Mouse (Mus musculus) splenic B cell, adult 2 months (primary cell): ENCODE measurements at regions not wholly inside any gene's neighbourhood (a gene's known extent, or its start where the extent isn't known, plus 50 kb on each side); places are given as distances from the start of the nearest gene placed in this dataset.
"Not testable (repeated sequence)": the region's sequence is repeated elsewhere in the genome, so short reads cannot be mapped to it uniquely, and the experiment has no call there.

ENCODE experiments used
- DNase-seq: peaks from one replicate; pipeline ENCODE4 v3.0.0-alpha.2; 2011; ENCODE audit warnings: low read depth, low spot score
- H3K27me3 ChIP-seq: 2 replicates; pipeline ENCODE4 v1.6.1; 2012; ENCODE audit warnings: mild to moderate bottlenecking, low read length, moderate library complexity, mixed read lengths; ENCODE audit not compliant: control insufficient read depth, poor library complexity, insufficient read depth, severe bottlenecking
- H3K36me3 ChIP-seq: 2 replicates; pipeline ENCODE4 v1.6.1; 2012; ENCODE audit warnings: mild to moderate bottlenecking, low read length, moderate library complexity, mixed read lengths; ENCODE audit not compliant: control insufficient read depth, poor library complexity, insufficient read depth, severe bottlenecking

GRCm38 (mm10) chr10:86636953-86637376 is 68.3 kb downstream of the Hsp90b1 start:
- H3K36me3 ChIP-seq, H3K27me3 ChIP-seq: not testable (repeated sequence)
- peak; percentile 92 for DNase-seq

DNA sequence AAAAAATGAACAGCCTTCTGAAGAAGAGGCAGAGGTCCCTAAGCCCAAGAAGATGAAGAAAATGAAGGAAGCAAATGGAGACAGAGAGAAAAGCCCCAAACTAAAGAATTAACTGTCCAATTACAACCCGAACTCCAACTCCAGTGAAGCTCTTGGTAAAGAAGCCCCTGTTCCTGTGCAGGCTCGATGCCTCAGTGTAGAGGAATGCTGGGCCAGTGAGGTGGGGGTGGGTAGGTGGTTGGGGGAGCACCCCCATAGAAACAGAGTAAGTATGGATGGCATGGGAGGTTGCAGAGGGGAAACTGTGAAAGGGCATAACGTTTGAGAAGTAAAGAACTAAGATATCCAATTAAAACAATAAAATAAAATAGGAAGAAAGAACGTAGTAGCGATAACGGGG is 68.8 kb downstream of the Hsp90b1 start:
- not testable (repeated sequence) for H3K27me3 ChIP-seq, H3K36me3 ChIP-seq, DNase-seq

DNA sequence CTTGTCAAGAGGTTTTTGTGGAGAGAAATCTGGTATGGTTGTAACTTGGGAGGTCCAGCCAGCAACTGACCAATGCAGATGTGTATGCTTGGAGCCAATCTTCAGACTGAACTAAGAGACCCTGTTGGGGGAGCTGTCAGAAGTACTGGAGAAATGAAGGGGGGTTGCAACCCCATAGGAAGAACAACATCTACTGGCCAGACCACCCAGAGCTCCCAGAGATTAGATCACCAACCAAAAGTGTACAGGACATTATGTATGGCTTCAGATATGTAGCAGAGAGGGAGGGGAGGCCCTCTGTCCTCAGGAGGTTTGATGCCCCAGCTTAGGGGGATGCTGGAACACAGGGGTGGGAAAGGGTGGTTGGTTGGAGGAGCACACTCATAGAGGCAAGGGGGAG is 78.6 kb downstream of the Hsp90b1 start:
- not testable (repeated sequence) for H3K36me3 ChIP-seq, DNase-seq, H3K27me3 ChIP-seq

DNA sequence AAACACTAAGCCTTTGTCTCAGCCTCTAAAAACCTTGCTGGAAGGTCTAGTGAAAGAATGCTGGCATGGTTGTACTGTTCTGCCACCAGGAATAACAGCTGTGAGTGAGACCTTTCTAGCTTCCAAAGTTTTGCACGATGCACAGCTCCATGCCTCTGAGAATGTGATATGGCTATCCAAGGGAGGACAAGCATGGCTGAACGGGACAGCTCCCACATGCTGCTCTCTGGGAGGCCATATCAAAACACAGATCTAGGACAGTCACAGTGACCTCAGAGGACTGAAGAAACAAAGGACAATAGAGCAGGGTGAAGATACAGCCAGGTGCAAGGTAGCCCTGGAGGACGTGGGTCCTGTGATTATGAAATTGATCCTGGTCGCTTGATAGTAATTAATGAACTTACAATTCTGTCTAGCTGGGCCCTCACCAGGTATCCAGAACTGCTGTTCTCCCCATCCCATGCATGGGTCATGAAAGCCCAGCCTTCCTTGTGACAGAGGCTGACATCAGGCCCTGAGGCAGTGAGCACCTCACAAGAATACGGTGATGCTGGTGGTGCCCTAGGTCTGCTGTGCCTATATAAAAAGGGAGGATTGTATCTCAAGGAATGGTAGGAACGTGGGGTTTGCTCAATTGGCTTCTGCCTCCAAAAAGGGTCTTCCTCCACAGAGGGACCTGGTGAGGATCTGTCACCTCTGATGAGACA is 87.2 kb downstream of the Hsp90b1 start:
- DNase-seq, H3K27me3 ChIP-seq, H3K36me3 ChIP-seq: not testable (repeated sequence)

- H3K36me3 ChIP-seq, DNase-seq, H3K27me3 ChIP-seq: not testable (repeated sequence)
These were observed 93.0 kb downstream of the Hsp90b1 start for GRCm38 (mm10) chr10:86612341-86612740.

DNA sequence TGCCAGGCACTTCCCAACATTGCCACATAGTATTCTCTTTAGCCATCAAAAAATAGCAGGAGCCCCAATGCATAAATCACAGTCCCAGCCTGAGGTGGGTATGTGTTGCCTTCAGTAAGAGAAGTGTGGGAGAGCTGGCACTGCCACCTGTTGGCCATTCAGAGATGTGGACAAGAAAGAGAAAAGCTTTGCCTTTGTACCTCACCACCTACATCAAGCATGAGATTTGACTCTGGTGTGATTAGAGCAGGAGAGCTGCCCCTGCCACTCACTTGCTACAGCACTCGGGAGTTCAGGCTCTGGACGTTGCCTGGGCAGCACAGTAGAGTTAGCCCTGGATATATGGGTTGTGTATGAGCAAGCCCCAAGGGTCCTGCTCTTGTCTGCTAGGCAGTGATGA is 95.3 kb downstream of the Hsp90b1 start:
- not testable (repeated sequence) for DNase-seq, H3K27me3 ChIP-seq, H3K36me3 ChIP-seq

- not testable (repeated sequence) for H3K36me3 ChIP-seq, DNase-seq, H3K27me3 ChIP-seq
These were observed 102.1 kb upstream of the Syn3 start for GRCm38 (mm10) chr10:86600843-86601242.

DNA sequence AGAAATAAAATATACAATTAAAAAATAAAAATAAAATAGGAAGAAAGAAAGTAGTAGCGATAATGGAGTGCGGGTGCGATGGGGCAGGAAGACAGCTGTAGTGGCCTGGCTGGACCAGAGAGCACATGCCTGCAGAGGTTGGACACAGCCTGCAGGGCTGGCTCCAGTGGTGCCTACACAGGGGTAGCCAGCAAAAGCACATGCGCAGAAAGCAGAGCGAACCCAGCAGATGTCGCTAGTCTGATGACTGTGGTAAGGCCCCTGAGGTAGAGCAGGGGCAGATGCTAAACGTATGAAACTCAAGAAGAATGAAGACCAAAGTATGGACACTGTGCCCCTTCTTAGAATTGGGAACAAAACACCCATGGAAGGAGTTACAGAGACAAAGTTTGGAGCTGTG is 101.3 kb upstream of the Syn3 start:
- not testable (repeated sequence) for H3K27me3 ChIP-seq, H3K36me3 ChIP-seq, DNase-seq

- H3K27me3 ChIP-seq, DNase-seq: not testable (repeated sequence)
These were observed 91.5 kb upstream of the Syn3 start for GRCm38 (mm10) chr10:86590211-86590610.

DNA sequence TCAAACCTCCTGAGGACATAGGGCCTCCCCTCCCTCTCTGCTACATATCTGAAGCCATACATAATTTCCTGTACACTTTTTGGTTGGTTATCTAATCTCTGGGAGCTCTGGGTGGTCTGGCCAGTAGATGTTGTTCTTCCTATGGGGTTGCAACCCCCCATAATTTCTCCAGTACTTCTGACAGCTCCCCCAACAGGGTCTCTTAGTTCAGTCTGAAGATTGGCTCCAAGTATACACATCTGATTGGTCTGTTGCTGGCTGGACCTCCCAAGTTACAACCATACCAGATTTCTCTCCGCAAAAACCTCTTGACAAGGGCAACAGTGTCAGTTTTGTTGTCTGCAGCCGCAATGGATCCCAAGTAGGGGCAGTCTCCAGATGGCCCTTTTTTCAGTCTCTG is 68.2 kb upstream of the Syn3 start:
- H3K36me3 ChIP-seq, H3K27me3 ChIP-seq, DNase-seq: not testable (repeated sequence)

More at GRCm38 (mm10) chr10:86590211-86590610, 91.5 kb upstream of the Syn3 start:
- not testable (repeated sequence) for H3K36me3 ChIP-seq

- Histone ChIP-seq H3K27me3 (no peaks in the 10 kb centered on the region), H3K36me3 (no peaks in the 10 kb centered on the region)
- DNase-seq: peak; percentile 3
These were observed 57.1 kb upstream of the Syn3 start for GRCm38 (mm10) chr10:86555843-86556242.
